Mouse (Mus musculus) kidney, embryonic 14.5 days (tissue): Measurements from ENCODE around the gene Bcl11a. TPM values are rescaled to one million over a fixed set of nuclear protein-coding genes. Genes with fewer than 3 reads are reported as not detected.

ENCODE experiments used
- ATAC-seq: fragments of 200-750 bp; cut with Nextera tagmentation; 2 replicates; pipeline ENCODE4 v1.8.0; 2017; ENCODE audit warnings: moderate number of reproducible peaks, mild to moderate bottlenecking, moderate TSS enrichment, moderate library complexity; ENCODE audit not compliant: low FRiP score, low TSS enrichment
- H3K27ac ChIP-seq: fragments of 300-500 bp; sonication (generic); 2 replicates; pipeline ENCODE4 v1.5.1; 2014; ENCODE audit warnings: low read depth, mild to moderate bottlenecking, low read length, moderate library complexity, mixed read lengths
- H3K27me3 ChIP-seq: fragments of 300-500 bp; sonication (generic); 2 replicates; pipeline ENCODE4 v1.6.1; 2014; ENCODE audit warnings: mild to moderate bottlenecking, low read length; ENCODE audit not compliant: control insufficient read depth, insufficient read depth
- H3K36me3 ChIP-seq: fragments of 300-500 bp; sonication (generic); 2 replicates; pipeline ENCODE4 v1.6.1; 2014; ENCODE audit warnings: low read length, mixed read lengths; ENCODE audit not compliant: control insufficient read depth, insufficient read depth
- H3K4me1 ChIP-seq: fragments of 300-500 bp; sonication (generic); 2 replicates; pipeline ENCODE4 v1.6.1; 2014; ENCODE audit warnings: low read length, mixed read lengths; ENCODE audit not compliant: control insufficient read depth, insufficient read depth
- H3K4me2 ChIP-seq: fragments of 300-500 bp; sonication (generic); replicated peaks from 2 replicates; pipeline ENCODE4 v1.6.1; 2014; ENCODE audit warnings: low read depth, mild to moderate bottlenecking, low read length
- H3K4me3 ChIP-seq: fragments of 300-500 bp; sonication (generic); 2 replicates; pipeline ENCODE4 v1.5.1; 2014; ENCODE audit warnings: mild to moderate bottlenecking, low read length
- H3K9ac ChIP-seq: fragments of 300-500 bp; sonication (generic); 2 replicates; pipeline ENCODE4 v1.6.1; 2014; ENCODE audit warnings: low read depth, mild to moderate bottlenecking, low read length, moderate library complexity
- H3K9me3 ChIP-seq: fragments of 300-500 bp; sonication (generic); 2 replicates; pipeline ENCODE4 v1.6.1; 2016; ENCODE audit warnings: low read length; ENCODE audit not compliant: control insufficient read depth
- WGBS: fragments of 180-500 bp; shearing (Covaris S2); extraction: QIAGEN DNeasy Blood & Tissue Kit; methylation state at CpG from one replicate; pipeline ENCODE4 v1.1.7; 2014; 5-methylcytosine and 5-hydroxymethylcytosine counted together
- polyA plus RNA-seq: library from polyadenylated mRNA; unstranded; fragments of >200 nt; fragmentation: Nextera tagmentation; extraction: Ambion mirVana; gene quantifications from 2 replicates; pipeline ENCODE4 v1.2.1, GENCODE M21; 2014

Gene Bcl11a
- polyA plus RNA-seq, 1 experiment from 2014 or later = 2.8 TPM

GRCm38 (mm10) chr11:24101625-24102024 is 23.8 kb downstream of the Bcl11a start:
- no peak overlapping the region for H3K4me3 ChIP-seq
- H3K4me1 ChIP-seq = 0 out of 2 replicates have a peak, but pooled peaks cover 3% of the 10 kb centered on the region
- no peaks in the 10 kb centered on the region for H3K9me3 ChIP-seq

GRCm38 (mm10) chr11:24102372-24102771 is 24.5 kb downstream of the Bcl11a start:
- Histone ChIP-seq H3K4me1 (0 out of 2 replicates have a peak, but pooled peaks cover 3% of the 10 kb centered on the region), H3K4me2 (no peak overlapping the region), H3K9ac (no peak overlapping the region), H3K36me3 (no peaks in the 10 kb centered on the region), H3K9me3 (no peaks in the 10 kb centered on the region), H3K27ac (no peak overlapping the region), H3K27me3 (peaks cover 4% of the 10 kb centered on the region; the same call in 1 of the 2 replicates), H3K4me3 (no peak overlapping the region)
- 58% methylated on average over 2 of the region's 2 CpGs for WGBS
- no peak for ATAC-seq

More at GRCm38 (mm10) chr11:24101625-24102024, 23.8 kb downstream of the Bcl11a start:
- no peak overlapping the region for H3K27ac ChIP-seq
- no peak for ATAC-seq
- peaks cover 8% of the 10 kb centered on the region for H3K27me3 ChIP-seq
- H3K9ac ChIP-seq = no peak overlapping the region
- no peak overlapping the region for H3K4me2 ChIP-seq
- 87% methylated on average over 3 of the region's 3 CpGs for WGBS
- no peaks in the 10 kb centered on the region for H3K36me3 ChIP-seq

GRCm38 (mm10) chr11:24103128-24103742 is 25.4 kb downstream of the Bcl11a start:
- H3K36me3 ChIP-seq = no peaks in the 10 kb centered on the region
- 84% methylated on average over 6 of the region's 6 CpGs for WGBS
- H3K4me3 ChIP-seq = no peak overlapping the region
- peaks cover 4% of the 10 kb centered on the region; the same call in 1 of the 2 replicates for H3K27me3 ChIP-seq
- H3K9me3 ChIP-seq = no peaks in the 10 kb centered on the region
- H3K9ac ChIP-seq = no peak overlapping the region
- H3K4me2 ChIP-seq = no peak overlapping the region
- H3K4me1 ChIP-seq = 0 out of 2 replicates have a peak, but pooled peaks cover 3% of the 10 kb centered on the region
- ATAC-seq = no peak
- H3K27ac ChIP-seq = no peak overlapping the region

GRCm38 (mm10) chr11:24107414-24107813 is 29.6 kb downstream of the Bcl11a start:
- no peaks in the 10 kb centered on the region for H3K4me1 ChIP-seq
- peaks cover 2% of the 10 kb centered on the region; the same call in 1 of the 2 replicates for H3K27me3 ChIP-seq
- H3K4me2 ChIP-seq = no peak overlapping the region
- H3K36me3 ChIP-seq = no peaks in the 10 kb centered on the region
- no peak overlapping the region for H3K27ac ChIP-seq
- 88% methylated on average over 5 of the region's 5 CpGs for WGBS
- no peak for ATAC-seq
- no peaks in the 10 kb centered on the region for H3K9me3 ChIP-seq
- no peak overlapping the region for H3K4me3 ChIP-seq
- H3K9ac ChIP-seq = no peak overlapping the region

GRCm38 (mm10) chr11:24108974-24109373 is 31.1 kb downstream of the Bcl11a start:
- H3K4me2 ChIP-seq = no peak overlapping the region
- H3K4me3 ChIP-seq = no peak overlapping the region
- no peak overlapping the region for H3K27ac ChIP-seq
- no peaks in the 10 kb centered on the region for H3K4me1 ChIP-seq
- no peaks in the 10 kb centered on the region for H3K9me3 ChIP-seq
- WGBS = 80% methylated on average over 3 of the region's 3 CpGs
- H3K27me3 ChIP-seq = no peaks in the 10 kb centered on the region
- no peaks in the 10 kb centered on the region for H3K36me3 ChIP-seq
- no peak for ATAC-seq
- H3K9ac ChIP-seq = no peak overlapping the region

GRCm38 (mm10) chr11:24109388-24109787 is 31.5 kb downstream of the Bcl11a start:
- Histone ChIP-seq H3K36me3 (no peaks in the 10 kb centered on the region), H3K9me3 (no peaks in the 10 kb centered on the region), H3K27ac (no peak overlapping the region), H3K4me3 (no peak overlapping the region), H3K4me2 (no peak overlapping the region), H3K27me3 (no peaks in the 10 kb centered on the region), H3K4me1 (no peaks in the 10 kb centered on the region), H3K9ac (no peak overlapping the region)
- no peak for ATAC-seq
- 97% methylated on average over 3 of the region's 3 CpGs for WGBS

- Histone ChIP-seq H3K27me3 (no peaks in the 10 kb centered on the region), H3K9ac (no peak overlapping the region), H3K9me3 (no peaks in the 10 kb centered on the region), H3K36me3 (no peaks in the 10 kb centered on the region), H3K4me3 (no peak overlapping the region), H3K4me2 (no peak overlapping the region), H3K4me1 (no peaks in the 10 kb centered on the region), H3K27ac (no peak overlapping the region)
- WGBS = 90% methylated on average over 2 of the region's 2 CpGs
- no peak for ATAC-seq
Observed at GRCm38 (mm10) chr11:24110113-24110512, 32.3 kb downstream of the Bcl11a start.

- no peaks in the 10 kb centered on the region for H3K36me3 ChIP-seq
Observed at GRCm38 (mm10) chr11:24111720-24112119, 33.9 kb downstream of the Bcl11a start.

GRCm38 (mm10) chr11:24115017-24115752 is 37.3 kb downstream of the Bcl11a start:
- H3K27ac ChIP-seq = no peak overlapping the region
- no peak overlapping the region for H3K4me2 ChIP-seq
- H3K4me1 ChIP-seq = no peaks in the 10 kb centered on the region
- no peaks in the 10 kb centered on the region for H3K9me3 ChIP-seq
- no peak for ATAC-seq
- H3K9ac ChIP-seq = no peak overlapping the region
- H3K27me3 ChIP-seq = no peaks in the 10 kb centered on the region
- WGBS = 74% methylated on average over 12 of the region's 12 CpGs
- no peak overlapping the region for H3K4me3 ChIP-seq
- no peaks in the 10 kb centered on the region for H3K36me3 ChIP-seq

More at GRCm38 (mm10) chr11:24111720-24112119, 33.9 kb downstream of the Bcl11a start:
- H3K4me2 ChIP-seq = no peak overlapping the region
- no peaks in the 10 kb centered on the region for H3K27me3 ChIP-seq
- WGBS = 57% methylated on average over 6 of the region's 6 CpGs
- no peaks in the 10 kb centered on the region for H3K9me3 ChIP-seq
- no peaks in the 10 kb centered on the region for H3K4me1 ChIP-seq
- H3K4me3 ChIP-seq = no peak overlapping the region
- no peak for ATAC-seq
- no peak overlapping the region for H3K27ac ChIP-seq
- H3K9ac ChIP-seq = no peak overlapping the region
